Mouse (Mus musculus) erythroblast, embryonic 14.5 days (primary cell): Measurements from ENCODE around the gene Snd1. TPM values are rescaled to one million over a fixed set of nuclear protein-coding genes. Genes with fewer than 3 reads are reported as not detected.

Source experiments
- H3K27me3 ChIP-seq: 2 replicates; pipeline ENCODE4 v1.6.1; 2012; ENCODE audit warnings: inconsistent platforms; ENCODE audit not compliant: control insufficient read depth
- H3K36me3 ChIP-seq: 2 replicates; pipeline ENCODE4 v1.6.1; 2012; ENCODE audit warnings: mild to moderate bottlenecking, inconsistent platforms; ENCODE audit not compliant: control insufficient read depth
- H3K4me1 ChIP-seq: 2 replicates; pipeline ENCODE4 v1.6.1; 2012; ENCODE audit warnings: inconsistent platforms; ENCODE audit not compliant: control insufficient read depth
- H3K4me3 ChIP-seq: replicated peaks from 2 replicates; pipeline ENCODE3; 2012; ENCODE audit warnings: moderate library complexity, mild to moderate bottlenecking, inconsistent platforms
- H3K9me3 ChIP-seq: 2 replicates; pipeline ENCODE4 v1.6.1; 2012; ENCODE audit warnings: low read length, inconsistent platforms, mixed read lengths; ENCODE audit not compliant: control insufficient read depth
- GATA1 ChIP-seq: IDR thresholded peaks from 2 replicates; pipeline ENCODE4 v1.6.1; 2012; ENCODE audit warnings: low read length, inconsistent platforms, mixed read lengths
- TAL1 ChIP-seq: IDR thresholded peaks from 3 replicates; pipeline ENCODE4 v1.6.1; 2012; ENCODE audit warnings: low read length, inconsistent platforms, mixed read lengths
- polyA plus RNA-seq: library from polyadenylated mRNA; stranded (reverse); fragments of >175 nt; gene quantifications from 2 replicates; pipeline ENCODE4 v1.2.3, GENCODE M21; 2012

The Snd1 gene
- polyA plus RNA-seq, 1 experiment = 1.9 TPM

GRCm38 (mm10) chr6:28681521-28682457 is 206.8 kb downstream of the Snd1 start:
- H3K36me3 ChIP-seq = no peaks in the 10 kb centered on the region; the same call in 1 of the 2 replicates
- no peaks in the 10 kb centered on the region for H3K4me1 ChIP-seq
- no peaks in the 10 kb centered on the region for H3K9me3 ChIP-seq
- H3K27me3 ChIP-seq = no peaks in the 10 kb centered on the region
- TF ChIP-seq TAL1 = no peak
- TF ChIP-seq GATA1 = no peak
- H3K4me3 ChIP-seq = no peak overlapping the region

GRCm38 (mm10) chr6:28685052-28685451 is 210.1 kb downstream of the Snd1 start:
- H3K4me3 ChIP-seq = no peak overlapping the region
- TF ChIP-seq GATA1 (no peak), TAL1 (no peak)
- H3K4me1 ChIP-seq = no peaks in the 10 kb centered on the region
- no peaks in the 10 kb centered on the region for H3K36me3 ChIP-seq
- no peaks in the 10 kb centered on the region for H3K9me3 ChIP-seq
- H3K27me3 ChIP-seq = no peaks in the 10 kb centered on the region

- Histone ChIP-seq H3K9me3 (no peaks in the 10 kb centered on the region), H3K4me3 (no peak overlapping the region), H3K4me1 (no peaks in the 10 kb centered on the region), H3K36me3 (no peaks in the 10 kb centered on the region), H3K27me3 (no peaks in the 10 kb centered on the region)
- TF ChIP-seq GATA1 = no peak
- TF ChIP-seq TAL1 = no peak
Measured at GRCm38 (mm10) chr6:28685745-28686144, 210.8 kb downstream of the Snd1 start.

DNA sequence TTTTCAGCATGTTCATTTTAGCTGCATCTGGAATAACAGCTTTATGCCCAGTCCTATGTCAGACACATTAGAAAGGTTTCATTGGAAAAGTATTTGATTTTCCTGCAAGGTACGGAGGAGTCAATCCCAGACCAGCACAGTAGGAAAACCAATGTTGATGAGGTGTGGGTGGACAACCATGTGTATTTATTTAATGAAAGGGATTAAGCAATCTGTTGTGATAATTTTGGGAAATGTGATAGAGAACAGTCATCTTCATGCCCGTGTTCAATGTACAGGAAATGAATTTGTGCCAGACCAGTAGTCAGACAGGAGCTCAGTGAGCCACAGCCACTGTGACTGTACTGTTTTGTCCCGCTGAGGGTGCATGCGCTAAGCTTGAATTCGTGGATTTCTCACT is 212.8 kb downstream of the Snd1 start:
- no peaks in the 10 kb centered on the region for H3K9me3 ChIP-seq
- H3K27me3 ChIP-seq = no peaks in the 10 kb centered on the region
- TF ChIP-seq GATA1 (no peak), TAL1 (no peak)
- H3K36me3 ChIP-seq = no peaks in the 10 kb centered on the region
- no peaks in the 10 kb centered on the region for H3K4me1 ChIP-seq
- H3K4me3 ChIP-seq = no peak overlapping the region

DNA sequence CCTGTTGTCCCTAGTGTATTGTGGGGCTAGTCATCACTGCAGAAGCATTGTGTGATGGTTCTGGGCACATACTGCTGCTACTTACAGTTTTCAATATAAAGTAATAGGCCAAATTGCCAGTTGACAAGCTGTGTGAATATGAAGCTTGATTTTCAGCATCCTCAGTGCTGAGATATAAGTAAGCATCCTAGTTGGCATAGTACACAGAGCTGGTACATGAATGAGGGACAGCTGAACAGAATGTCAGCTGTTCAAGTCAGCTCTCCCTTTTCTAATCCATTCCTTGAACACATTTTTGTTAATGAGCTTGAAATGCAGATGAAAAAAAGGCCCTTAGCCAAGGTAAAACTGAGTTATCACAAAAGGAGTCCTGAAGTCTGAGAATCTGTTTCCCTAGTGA is 217.7 kb downstream of the Snd1 start:
- H3K9me3 ChIP-seq = no peaks in the 10 kb centered on the region
- TF ChIP-seq TAL1 (no peak), GATA1 (no peak)
- H3K4me1 ChIP-seq = peaks cover 2% of the 10 kb centered on the region; the same call in 1 of the 2 replicates
- no peaks in the 10 kb centered on the region for H3K27me3 ChIP-seq
- peaks cover 4% of the 10 kb centered on the region for H3K36me3 ChIP-seq
- no peak overlapping the region for H3K4me3 ChIP-seq

DNA sequence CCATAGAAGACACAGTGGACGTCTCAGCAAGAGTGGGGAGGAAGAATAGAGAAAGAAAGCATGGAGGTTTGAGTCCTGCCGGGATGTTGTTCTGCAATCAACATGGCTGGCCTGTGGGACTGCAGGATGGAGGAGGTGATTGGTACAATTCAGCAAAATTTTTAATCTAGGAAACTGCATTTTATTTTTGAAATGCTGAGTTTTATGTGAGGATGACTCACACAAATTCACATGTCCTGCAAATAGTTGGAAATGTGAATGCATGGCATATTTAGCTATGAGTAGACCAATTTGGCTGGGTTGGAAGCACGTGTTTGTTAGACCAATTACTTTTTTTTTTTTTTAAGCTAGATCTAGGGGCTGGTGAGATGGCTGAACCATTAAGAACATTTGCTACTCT is 222.3 kb downstream of the Snd1 start:
- Histone ChIP-seq H3K4me1 (peaks cover 3% of the 10 kb centered on the region; the same call in 1 of the 2 replicates), H3K4me3 (no peak overlapping the region), H3K27me3 (no peaks in the 10 kb centered on the region), H3K9me3 (no peaks in the 10 kb centered on the region), H3K36me3 (peaks cover 8% of the 10 kb centered on the region)
- TF ChIP-seq GATA1 = no peak
- no peak for TF ChIP-seq TAL1

DNA sequence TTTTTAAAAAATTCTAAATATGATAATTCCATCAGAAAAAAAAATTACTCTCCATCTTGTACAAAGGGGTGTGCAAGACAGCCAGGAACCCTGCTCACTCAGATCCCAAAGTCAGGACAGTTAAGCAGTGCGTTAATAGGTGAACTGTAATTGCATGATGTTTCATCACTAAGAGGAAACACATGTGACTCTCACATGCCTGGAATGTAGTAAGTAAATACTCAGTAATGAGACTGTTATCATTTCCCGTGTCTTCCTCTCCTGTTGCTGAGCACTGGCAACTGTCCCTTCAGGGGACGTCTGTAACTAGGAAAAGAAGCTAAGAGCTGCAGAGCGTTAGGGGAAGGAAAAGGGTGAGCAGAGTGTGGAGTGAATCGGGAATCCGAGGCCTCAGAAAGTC is 229.7 kb downstream of the Snd1 start:
- Histone ChIP-seq H3K27me3 (no peaks in the 10 kb centered on the region), H3K4me1 (peaks cover 56% of the 10 kb centered on the region), H3K36me3 (peaks cover 31% of the 10 kb centered on the region), H3K4me3 (no peak overlapping the region), H3K9me3 (no peaks in the 10 kb centered on the region)
- TF ChIP-seq TAL1 (no peak), GATA1 (no peak)

DNA sequence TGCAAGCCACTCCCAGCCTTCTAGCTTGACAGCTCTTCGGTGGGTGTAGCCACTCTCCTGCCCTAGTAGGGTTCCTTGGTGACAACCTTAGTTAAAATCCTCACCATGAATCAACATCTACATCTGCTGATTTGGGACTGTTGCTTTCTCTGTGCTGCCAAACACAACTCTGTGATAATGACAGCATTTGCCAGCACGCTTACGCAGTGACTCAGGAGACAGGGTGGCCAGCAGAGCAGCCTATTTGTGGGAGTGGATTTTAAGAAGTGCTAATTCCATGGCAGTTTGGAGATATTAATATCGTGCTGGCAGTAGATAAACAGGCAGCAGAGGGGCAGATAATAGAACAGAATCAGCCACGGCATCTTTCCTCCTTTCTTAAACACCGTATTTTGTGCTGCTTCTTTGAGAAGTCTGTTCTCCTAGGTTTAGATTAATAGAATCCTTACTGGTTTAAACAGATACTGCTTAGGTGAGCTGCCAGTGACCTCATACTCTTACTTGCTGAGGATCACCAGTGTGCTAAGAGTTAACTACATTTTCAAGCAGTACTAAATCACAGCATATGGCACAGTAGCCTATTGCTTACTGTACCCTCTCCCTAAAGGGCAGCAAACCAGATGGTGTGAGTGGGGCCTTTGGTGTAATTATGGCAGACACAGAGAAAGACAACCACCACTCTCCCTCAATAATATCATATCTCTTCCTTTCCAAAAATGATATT is 230.6 kb downstream of the Snd1 start:
- peaks cover 35% of the 10 kb centered on the region for H3K36me3 ChIP-seq
- H3K4me3 ChIP-seq = no peak overlapping the region
- peaks cover 66% of the 10 kb centered on the region for H3K4me1 ChIP-seq
- H3K9me3 ChIP-seq = no peaks in the 10 kb centered on the region
- TF ChIP-seq GATA1 = no peak
- TF ChIP-seq TAL1 = no peak
- H3K27me3 ChIP-seq = no peaks in the 10 kb centered on the region
